Mouse (Mus musculus): ENCODE data around the gene 2200002D01Rik.

2200002D01Rik gene

DNA sequence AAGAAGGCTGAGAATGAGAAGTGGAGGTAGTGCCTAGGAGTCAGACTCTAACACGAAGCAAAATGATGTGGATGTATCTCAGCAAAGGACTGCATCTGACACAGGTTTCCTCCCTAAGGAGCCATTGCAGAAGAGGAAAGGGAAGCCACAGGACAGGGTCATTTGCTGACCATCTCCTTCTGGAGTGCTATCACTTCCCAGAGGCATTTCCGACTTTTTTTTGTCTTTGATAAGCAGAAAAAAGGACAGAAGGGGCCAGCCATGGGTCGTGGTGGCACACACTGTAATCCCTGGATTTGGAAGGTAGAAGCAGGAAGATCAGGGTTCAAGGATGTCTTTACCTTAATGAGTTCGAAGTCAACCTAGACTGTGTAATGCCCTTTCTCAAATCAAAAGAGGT is 11.7 kb downstream of the 2200002D01Rik start:
- no peak for DNase-seq

DNA sequence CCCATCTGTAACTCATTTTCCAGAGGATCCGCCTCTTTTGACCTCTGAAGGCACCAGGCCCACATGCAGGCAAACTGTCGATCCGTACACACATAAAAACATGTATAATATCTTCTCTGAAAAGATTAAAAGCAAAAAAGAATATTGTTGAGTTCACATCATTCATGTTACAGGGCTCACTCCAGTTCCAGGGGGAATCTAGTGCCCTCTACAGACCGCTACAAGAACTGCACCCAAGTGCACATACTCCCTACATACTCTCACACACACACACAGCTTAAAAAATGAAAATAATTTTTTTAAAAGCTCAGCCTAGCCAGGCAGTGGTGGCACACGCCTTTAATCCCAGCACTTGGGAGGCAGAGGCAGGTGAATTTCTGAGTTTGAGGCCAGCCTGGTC is 13.6 kb downstream of the 2200002D01Rik start:
- no peak for DNase-seq

DNA sequence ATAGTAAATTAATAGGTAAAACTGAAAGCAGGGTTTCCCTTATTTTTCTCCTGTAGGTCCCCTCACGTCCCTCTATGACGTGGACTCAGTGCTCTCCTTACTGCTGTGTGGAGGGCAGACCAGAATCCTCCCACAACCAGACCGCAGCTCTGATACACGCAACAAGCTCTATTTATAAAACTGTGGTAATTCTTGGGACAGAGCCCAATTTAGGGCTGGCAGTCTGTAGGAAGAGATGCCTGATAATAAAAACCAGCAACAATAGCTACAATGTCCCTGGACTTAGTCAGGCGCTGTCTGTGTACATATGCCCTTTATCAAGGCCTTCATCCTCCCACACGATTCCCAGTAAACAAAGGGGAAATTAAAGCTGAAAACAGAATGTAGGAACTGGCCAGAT is 14.5 kb downstream of the 2200002D01Rik start:
- no peak for DNase-seq

DNA sequence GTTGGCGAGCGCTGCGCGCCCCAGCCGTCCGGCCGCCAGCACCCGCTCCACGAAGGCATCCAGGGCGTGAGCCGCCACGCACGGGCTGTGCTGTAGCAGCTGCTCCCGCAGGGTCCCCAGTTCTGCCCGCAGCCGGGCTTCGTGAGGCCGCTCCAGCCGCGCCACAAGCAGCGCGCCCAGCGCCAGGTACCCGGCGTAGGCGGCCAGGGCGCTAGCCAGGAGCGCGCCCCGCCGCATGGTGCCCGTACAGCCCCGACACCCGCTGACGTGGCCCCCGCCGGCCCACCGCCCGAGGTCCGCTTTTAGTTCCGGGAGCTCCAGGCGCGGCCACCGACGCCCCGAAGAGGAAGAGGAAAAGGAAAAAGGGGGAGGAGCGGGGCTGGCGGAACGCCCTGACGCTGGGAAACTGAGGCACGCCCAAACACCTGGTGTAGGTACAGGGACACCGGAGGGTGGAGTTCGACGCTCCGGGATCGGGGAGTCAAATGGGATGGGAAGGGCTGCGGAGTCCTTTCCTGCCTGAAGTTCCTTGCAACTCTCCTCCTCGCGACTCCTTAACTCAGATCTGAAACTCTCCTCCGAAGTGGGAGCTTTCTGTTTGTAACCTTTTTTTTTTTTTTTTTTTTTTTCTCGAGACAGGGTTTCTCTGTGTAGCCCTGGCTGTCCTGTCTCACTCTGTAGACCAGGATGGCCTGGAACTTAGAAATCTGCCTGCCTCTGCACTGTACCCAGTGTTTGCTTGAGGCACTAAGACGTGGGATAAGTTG is 15.8 kb downstream of the 2200002D01Rik start, which contains the start of gene Kcnk6:
Kcnk6 (minus strand) TSS at position 269 of the 767 bp plus-strand sequence.
- DNase-seq: peak; percentile 39 to 40

DNA sequence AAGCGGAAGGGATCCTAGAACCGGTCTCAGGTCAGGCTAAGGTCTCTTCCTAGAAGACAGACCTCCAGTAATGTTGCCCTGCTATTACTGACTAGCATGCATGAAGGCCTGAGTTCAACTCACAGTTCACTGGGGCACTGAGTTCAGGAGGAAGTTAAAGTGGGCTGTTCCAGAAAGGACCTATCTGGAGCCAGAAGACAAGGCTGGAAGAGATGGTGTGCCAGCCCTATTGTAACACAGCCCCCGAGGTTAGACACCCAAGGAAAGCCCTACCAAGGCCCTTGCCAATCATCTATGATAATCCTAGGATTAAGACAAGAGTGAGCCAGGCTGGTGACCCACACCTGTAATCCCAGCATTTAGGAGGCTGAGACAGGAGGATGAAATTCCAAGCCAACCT is 16.7 kb downstream of the 2200002D01Rik start:
- no peak for DNase-seq

DNA sequence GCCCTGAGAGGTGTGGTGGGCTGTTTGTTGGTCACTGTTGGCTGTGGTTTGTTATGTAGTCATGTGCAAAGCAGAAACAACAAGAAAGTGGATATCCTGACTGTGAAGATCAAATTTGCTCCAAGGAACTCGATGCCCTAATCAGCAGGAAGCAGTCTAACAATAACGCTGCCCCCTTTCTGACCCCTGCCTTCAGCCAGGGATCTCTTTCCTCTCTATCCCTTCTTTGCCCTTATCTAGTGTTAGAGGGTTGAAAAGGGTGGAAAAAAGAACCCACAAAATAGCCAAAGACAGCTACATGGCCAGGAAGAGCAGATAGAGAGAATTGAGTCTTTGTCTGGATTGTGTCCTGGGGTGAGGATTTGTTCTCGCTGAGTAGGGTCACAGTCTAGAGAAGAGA is 17.7 kb downstream of the 2200002D01Rik start:
- no peak for DNase-seq

DNA sequence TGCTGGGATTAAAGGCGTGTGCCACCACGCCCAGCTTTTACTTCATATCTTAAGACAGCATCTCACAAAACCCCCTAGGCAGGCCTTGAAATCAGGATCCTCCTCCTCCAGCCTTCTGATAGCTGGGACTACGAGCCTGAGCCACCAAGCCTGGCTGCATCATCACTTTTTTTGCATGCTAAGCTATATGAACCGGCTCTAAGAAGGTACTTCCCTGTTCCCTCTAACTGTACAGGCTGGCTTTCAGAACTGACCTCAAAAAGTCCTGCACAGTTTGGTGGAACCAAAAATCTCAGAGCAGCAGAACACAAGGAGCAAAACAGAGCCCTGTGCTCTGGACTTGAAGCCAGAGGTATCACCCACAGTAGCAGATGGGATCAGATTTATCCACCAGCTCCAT is 20.1 kb downstream of the 2200002D01Rik start:
- DNase-seq: no peak

DNA sequence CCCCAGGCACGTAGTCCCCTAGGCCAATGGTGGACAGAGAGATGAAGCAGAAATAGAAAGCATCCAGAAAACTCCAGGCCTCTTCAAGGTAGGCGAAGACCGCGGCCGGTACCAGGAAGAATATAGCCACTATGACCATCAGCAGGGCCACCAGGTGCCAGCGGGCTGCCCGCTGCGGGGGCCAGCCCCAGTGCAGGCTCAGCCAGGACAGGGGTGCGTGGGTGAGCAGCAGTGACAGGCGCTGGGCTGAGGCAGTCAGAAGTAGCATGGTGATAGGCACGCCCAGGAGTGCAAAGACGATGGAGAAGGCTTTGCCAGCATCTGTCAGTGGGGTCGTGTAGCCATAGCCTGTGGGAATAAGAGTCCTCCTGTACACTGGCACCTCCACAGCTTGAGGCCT is 22.7 kb downstream of the 2200002D01Rik start:
- no peak for DNase-seq

DNA sequence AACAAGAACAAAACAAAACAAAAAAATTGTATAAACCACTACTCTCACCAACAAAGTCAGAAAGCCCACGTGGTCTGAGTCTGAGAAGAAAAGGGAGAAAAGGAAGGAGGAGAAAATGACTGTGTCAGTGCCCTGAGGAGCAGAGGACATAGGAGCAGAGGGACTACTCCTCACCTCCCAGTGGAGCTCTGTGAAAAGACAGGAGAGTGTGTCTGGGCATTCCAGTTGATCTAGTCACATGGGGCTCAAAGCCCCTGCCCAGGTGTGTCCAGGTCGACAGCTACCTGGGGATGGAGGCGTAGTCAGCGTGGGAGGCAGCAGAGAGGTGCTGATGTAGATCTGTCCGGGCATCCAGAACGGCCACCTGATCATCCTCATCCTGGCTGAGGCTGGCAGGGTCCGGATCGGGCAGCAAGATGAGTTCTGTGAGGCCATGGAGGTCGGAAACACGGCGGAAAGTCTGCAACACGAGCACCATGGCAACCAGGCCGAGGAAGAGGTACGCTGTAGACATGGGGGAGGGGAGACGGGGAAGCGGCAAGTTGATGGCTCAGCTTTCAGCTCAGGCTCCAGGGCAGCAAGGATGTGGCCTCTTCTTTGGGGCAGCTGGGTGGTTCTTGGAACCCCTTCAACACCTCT is 23.4 kb downstream of the 2200002D01Rik start:
- no peak for DNase-seq

DNA sequence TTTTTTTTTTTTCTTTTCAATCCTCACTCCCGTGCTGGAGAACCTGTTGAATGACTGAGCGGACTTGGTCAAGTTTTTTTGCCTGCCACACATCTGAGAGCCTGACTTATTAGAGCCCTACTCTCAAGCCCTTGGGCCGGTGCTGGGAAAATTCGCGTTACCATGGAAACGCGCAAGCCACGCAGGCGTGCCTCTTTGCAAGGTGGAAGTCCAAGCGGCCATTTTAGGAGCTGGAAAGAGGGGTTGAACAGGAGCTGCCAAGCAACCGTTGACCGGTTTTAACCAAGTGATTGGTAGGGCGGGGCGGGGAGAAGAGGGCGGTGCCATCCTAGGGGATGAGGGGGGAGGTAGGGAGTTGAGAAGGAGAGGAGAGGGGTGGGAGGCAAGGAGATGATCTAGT is 33.4 kb downstream of the 2200002D01Rik start:
- peak in 1 of 2 experiments; percentile 32 for DNase-seq

DNA sequence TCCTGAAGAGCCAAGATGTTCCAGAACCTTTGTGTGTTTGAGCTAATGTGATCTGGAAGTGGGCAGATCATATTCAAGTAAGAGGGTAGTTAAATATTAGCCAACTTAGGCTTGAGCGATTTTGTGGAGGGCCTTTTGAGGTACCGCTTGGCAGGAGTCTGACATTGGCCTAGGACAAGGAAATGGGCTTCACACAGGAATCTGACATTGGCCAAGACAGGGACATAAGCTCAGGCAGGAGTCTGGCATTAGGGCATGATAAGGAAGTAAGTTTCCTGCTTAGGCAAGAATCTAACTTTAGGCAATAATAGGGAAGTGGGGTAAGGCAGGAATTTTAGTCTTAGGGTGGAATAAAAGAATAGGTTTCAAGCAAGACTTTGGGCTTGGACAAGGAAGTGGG is 34.0 kb downstream of the 2200002D01Rik start:
- no peak for DNase-seq

DNA sequence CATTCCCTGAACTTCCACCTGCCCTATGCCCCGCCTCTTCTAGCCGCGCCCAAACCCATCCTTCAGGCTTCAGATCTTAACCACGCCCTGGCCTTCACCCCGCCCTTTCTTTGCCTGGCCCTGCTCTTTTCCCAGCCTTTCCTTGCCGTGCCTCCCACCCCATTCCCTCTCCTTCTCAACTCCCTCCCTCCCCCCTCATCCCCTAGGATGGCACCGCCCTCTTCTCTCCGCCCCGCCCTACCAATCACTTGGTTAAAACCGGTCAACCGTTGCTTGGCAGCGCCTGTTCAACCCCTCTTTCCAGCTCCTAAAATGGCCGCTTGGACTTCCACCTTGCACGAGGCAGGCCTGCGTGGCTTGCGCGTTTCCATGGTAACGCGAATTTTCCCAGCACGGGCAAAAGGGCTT is 34.6 kb downstream of the 2200002D01Rik start, which contains the start of gene Catsperg1:
Catsperg1 (minus strand) TSS at position 361 of the 408 bp plus-strand sequence.
- DNase-seq: peak; percentile 76 to 82

DNA sequence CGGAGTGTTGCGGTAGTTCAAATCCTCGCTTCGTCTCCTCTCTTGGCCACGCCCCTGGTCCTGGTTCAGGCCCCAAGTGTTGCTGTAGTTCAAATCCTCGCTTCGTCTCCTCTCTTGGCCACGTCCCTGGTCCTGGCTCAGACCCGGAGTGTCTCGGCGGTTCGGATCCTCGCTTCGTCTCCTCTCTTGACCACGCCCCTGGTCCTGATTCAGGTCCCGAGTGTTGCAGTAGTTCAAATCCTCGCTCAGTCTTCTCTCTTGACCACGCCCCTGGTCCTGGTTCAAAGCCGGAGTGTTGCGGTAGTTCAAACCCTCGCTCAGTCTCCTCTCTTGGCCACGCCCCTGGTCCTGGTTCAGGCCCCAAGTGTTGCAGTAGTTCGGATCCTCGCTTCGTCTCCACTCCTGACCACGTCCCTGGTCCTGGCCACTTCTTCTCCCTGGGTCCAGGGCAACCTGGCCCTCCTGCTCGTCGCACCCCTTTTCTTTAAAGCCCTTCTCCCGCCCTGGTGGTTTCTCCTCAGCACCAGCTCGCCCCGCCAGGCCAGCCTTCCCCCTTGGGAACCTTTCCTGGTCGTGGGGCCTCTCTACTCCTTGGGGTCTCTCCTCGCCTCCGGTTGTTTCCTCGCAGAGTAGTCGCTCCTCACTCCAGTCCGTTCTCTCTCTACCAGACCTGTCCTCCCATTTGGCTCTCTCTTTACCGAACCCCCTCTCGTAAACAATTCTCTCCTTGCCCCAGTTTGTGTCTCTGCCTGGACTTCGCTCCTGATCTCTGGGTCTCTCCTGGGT is 35.3 kb downstream of the 2200002D01Rik start:
- DNase-seq: peak; percentile 15 to 19

DNA sequence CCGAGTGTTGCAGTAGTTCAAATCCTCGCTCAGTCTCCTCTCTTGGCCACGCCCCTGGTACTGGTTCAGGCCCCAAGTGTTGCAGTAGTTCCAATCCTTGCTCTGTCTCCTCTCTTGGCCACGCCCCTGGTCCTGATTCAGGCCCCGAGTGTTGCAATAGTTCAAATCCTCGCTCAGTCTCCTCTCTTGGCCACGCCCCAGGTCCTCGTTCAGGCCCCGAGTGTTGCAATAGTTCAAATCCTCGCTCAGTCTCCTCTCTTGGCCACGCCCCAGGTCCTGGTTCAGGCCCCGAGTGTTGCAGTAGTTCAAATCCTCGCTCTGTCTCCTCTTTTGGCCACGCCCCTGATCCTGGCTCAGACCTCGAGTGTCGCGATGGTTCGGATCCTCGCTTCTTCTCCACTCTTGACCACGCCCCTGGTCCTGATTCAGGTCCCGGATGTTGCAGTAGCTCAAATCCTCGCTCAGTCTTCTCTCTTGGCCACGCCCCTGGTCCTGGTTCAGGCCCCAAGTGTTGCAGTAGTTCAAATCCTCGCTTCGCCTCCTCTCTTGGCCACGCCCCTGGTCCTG is 36.0 kb downstream of the 2200002D01Rik start:
- peak; percentile 24 to 30 for DNase-seq

DNA sequence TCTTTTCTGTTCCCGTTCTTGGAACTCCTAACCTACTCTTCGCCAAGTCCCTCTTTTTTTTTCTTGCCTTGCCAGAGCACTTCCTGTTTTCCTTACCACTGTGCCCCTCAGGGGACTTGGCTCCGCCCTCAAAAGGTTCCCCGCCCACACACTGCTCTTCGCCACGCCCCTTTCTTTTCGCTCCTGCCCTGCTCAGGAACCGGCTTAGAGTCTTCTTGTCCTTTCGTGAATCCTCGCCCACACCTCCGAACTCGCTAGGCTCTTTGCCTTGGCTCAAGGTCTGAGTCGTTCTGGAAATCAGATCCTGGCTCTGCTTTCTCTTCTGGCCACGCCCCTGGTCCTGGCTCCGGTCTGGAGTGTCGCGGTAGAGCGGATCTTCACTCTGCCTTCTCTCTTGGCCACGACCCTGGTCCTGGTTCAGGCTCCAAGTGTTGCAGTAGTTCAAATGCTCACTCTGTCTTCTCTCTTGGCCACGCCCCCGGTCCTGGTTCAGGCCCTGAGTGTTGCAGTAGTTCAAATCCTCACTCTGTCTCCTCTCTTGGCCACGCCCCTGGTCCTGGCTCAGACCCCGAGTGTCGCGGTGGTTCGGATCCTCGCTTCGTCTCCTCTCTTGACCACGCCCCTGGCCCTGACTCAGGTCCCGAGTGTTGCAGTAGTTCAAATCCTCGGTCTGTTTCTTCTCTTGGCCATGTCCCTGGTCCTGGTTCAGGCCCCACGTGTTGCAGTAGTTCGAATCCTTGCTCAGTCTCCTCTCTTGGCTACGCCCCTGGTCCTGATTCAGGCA is 36.7 kb downstream of the 2200002D01Rik start:
- peak; percentile 70 to 71 for DNase-seq

DNA sequence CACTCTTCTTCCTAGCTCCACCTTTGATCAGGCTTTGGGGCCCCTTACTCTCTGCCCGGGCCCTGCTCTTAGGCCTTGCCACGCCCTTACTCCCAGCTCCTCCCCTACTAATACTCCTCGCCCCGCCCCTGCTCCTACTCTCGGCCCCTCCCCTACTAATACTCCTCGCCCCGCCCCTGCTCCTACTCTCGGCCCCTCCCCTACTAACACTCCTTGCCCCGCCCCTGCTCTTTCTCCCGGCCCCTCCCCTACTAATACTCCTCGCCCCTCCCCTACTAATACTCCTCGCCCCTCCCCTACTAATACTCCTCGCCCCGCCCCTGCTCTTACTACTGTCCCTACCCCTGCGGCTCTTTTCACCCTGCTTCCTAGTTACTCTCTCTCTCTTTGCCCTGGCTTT is 37.3 kb downstream of the 2200002D01Rik start:
- peak; percentile 25 to 39 for DNase-seq

DNA sequence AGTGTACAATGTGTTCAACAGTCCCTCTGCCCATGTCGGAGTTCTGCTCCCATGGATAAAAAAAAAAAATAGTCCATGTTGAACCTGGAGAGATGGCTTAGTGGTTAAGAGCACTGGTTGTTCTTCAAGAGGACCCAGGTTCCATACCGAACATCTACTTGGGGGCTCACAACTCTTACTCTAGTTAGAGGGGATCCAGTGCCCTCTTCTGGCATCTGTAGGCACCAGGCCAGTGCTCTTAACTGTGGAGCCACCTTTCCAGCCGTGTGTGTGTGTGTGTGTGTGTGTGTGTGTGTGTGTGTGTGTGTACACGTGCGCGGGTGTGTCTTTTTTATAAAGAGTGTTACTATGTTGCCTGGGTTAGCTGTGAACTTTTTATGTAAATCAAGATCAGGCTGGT is 45.7 kb downstream of the 2200002D01Rik start:
- DNase-seq: no peak
